Mouse (Mus musculus) olfactory bulb, adult 2 months (tissue): ENCODE results near the gene Arap2.

ENCODE experiments used
- CTCF ChIP-seq: fragments of 200-500 bp; IDR thresholded peaks from 2 replicates; pipeline ENCODE4 v1.5.1; 2012; ENCODE audit warnings: low read depth, mild to moderate bottlenecking, low read length, moderate library complexity; ENCODE audit not compliant: insufficient read depth
- POLR2A ChIP-seq: fragments of 200-500 bp; IDR thresholded peaks from 2 replicates; pipeline ENCODE4 v1.6.1; 2012; ENCODE audit warnings: mild to moderate bottlenecking, low read depth, low read length, moderate library complexity; ENCODE audit not compliant: insufficient read depth

DNA sequence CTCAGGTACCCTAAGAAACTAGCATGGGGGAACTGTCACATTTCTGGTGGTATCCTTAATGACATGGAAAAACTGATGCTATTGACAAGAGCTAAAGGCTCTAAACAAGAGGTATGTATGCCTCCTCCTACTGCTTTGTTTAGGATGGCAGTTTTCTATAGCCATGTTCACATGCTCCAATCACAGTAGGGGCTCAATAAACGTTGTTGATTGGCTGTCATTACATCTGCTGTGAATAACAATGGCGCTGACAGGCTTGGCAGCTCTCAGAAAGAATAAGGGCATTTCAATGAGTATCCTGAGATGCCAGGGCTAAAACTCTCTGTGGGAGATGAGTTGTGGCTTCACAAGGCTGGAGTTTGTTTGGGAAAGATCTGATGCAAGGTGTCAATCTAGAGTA, 183.3 kb downstream of the Arap2 start:
- TF ChIP-seq CTCF (no peak), POLR2A (no peak)
